In genomic region chr9:116276141-116276540, GRCm38 (mm10) we compare ENCODE assay signal across 23 mouse cellular contexts.
A peak's percentile ranks its signal among the peaks of the same experiment; 100 is the strongest.
DNase-seq lines count a peak whose midpoint lies in the region; ATAC-seq lines count a peak whose summit lies in the region.
"Had no signal": no experiment of that assay in that cellular context is flagged by ENCODE, and none has a peak within 500 bp of the region (broad histone marks: within the 10 kb centered on the region; RNA-seq: fewer than 3 reads in every experiment).

No protein-coding gene starts in this region.

- no peak overlapping the region for H3K4me3 ChIP-seq in brown adipose tissue, adult 24 weeks (ENCODE audit: insufficient read depth, low read depth, low read length)
- H3K4me3 ChIP-seq: embryonic facial prominence, embryonic 12.5 days; erythroblast, embryonic 14.5 days; forebrain, embryonic 13.5 days; heart, embryonic 15.5 days; hindbrain, embryonic 13.5 days; limb, embryonic 10.5 days had no signal

- H3K4me1 ChIP-seq in brown adipose tissue, adult 24 weeks (ENCODE audit: control insufficient read depth, insufficient read depth, insufficient read length, low read length) = peaks cover 12% of the 10 kb centered on the region
- H3K4me1 ChIP-seq: embryonic facial prominence, embryonic 12.5 days; forebrain, embryonic 13.5 days; heart, embryonic 15.5 days; hindbrain, embryonic 13.5 days; limb, embryonic 10.5 days had no signal

- peak; percentile 42 for DNase-seq in gastrocnemius, adult 18-20 months (ENCODE audit: low spot score)
- no peak for DNase-seq in gastrocnemius, postnatal 4 days (ENCODE audit: low spot score in 2 of 2)
- DNase-seq in heart, postnatal 25 days (ENCODE audit: low spot score) = peak; percentile 21
- no peak for DNase-seq in heart, adult 8-10 months (ENCODE audit: low spot score)
- DNase-seq in testis, postnatal 14 days (ENCODE audit: low spot score) = no peak
- DNase-seq: cerebellum, adult 11 months; cerebellum, postnatal 10 days; kidney, adult 8-10 months; kidney, postnatal 14 days; lung, embryonic 14.5 days; lung, postnatal 4 days; thymus, postnatal 25 days had no signal

- ATAC-seq in frontal cortex, adult (ENCODE audit: low TSS enrichment) = no peak
- ATAC-seq: CD4-positive, CD25-positive, alpha-beta regulatory T cell, adult 4 months; forebrain, embryonic 13.5 days; midbrain, embryonic 16.5 days; Patski had no signal

- intact Hi-C loops in heart, postnatal 25 days (cut with DNase I) = no loop called here

- peak overlapping the region; percentile 41; the same call in 1 of the 2 replicates for H3K27ac ChIP-seq in brown adipose tissue, adult 24 weeks (replicated peaks; ENCODE audit: low read depth, low read length)
- H3K27ac ChIP-seq: embryonic facial prominence, embryonic 12.5 days; forebrain, embryonic 13.5 days; heart, embryonic 15.5 days; hindbrain, embryonic 13.5 days; limb, embryonic 10.5 days had no signal

Comparison
In these comparisons a context has a peak if more than half of its experiments do, and no peak if none do; other contexts are left out.
1. DNase-seq: peak in gastrocnemius, adult 18-20 months (single experiment) and heart, postnatal 25 days (single experiment); none in gastrocnemius, postnatal 4 days (0 of 2), heart, adult 8-10 months (single experiment) and testis, postnatal 14 days (single experiment).